Mouse (Mus musculus) kidney, adult 2 months (tissue): Measurements from ENCODE around the gene Chic1.

ENCODE experiments used
- CTCF ChIP-seq: fragments of 200-500 bp; conservative IDR thresholded peaks from 2 replicates; pipeline ENCODE4 v1.5.1; 2011; ENCODE audit warnings: low read depth, mild to moderate bottlenecking, control low read depth, low read length, moderate library complexity, mixed read lengths; ENCODE audit not compliant: insufficient read depth, insufficient read length
- POLR2A ChIP-seq: fragments of 200-500 bp; IDR thresholded peaks from one replicate; pipeline ENCODE4 v1.6.1; 2011; ENCODE audit warnings: low read depth, low read length, control low read depth

DNA sequence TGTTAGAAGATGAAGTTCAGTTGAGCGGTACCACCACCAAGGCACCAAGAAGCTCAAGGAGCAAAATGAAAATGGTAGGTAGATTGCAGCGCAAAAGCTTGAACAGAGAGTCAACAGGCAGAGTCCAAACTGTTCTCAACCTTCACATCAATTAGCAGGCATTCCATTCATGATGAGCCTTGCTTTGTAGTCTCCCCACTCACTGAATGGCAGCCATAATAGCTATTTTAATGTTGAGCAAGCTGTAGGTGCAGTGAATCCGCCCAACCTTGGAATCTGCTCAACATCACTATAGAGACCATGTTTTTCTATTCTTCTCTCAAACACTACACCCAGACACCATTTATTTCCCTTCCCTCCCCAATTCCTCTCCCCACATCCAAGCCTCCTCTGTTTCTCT is 44.6 kb upstream of the Chic1 start:
- TF ChIP-seq CTCF (no peak), POLR2A (no peak)
